Mouse (Mus musculus) megakaryocyte, embryonic 14.5 days (primary cell): ENCODE measurements around the gene Ercc6.

Experiments
- FLI1 ChIP-seq: IDR thresholded peaks from 2 replicates; pipeline ENCODE4 v1.6.1; 2012; ENCODE audit warnings: low read length, inconsistent platforms, mixed read lengths
- GATA1 ChIP-seq: IDR thresholded peaks from 3 replicates; pipeline ENCODE4 v1.6.1; 2012; ENCODE audit warnings: mixed read lengths, low read length, inconsistent platforms, borderline replicate concordance

GRCm38 (mm10) chr14:32599290-32600041, 86.1 kb downstream of the Ercc6 start, which contains the start of gene Prrxl1:
- no peak for TF ChIP-seq GATA1
- TF ChIP-seq FLI1: no peak
